Mouse (Mus musculus) forebrain, embryonic 15.5 days (tissue): ENCODE measurements around the gene Alpl. TPM values are rescaled to one million over a fixed set of nuclear protein-coding genes. Genes with fewer than 3 reads are reported as not detected.

Experiments
- ATAC-seq: fragments of 200-750 bp; cut with Nextera tagmentation; replicated peaks from 2 replicates; pipeline ENCODE4 v1.8.0; 2017; ENCODE audit warnings: mild to moderate bottlenecking, moderate TSS enrichment, moderate library complexity
- H3K27ac ChIP-seq: fragments of 300-500 bp; sonication (generic); replicated peaks from 2 replicates; pipeline ENCODE4 v1.5.1; 2015; ENCODE audit warnings: mild to moderate bottlenecking, inconsistent platforms
- H3K27me3 ChIP-seq: fragments of 300-500 bp; sonication (generic); 2 replicates; pipeline ENCODE4 v1.6.1; 2015; ENCODE audit warnings: inconsistent platforms
- H3K36me3 ChIP-seq: fragments of 300-500 bp; sonication (generic); 2 replicates; pipeline ENCODE4 v1.6.1; 2015; ENCODE audit warnings: mild to moderate bottlenecking, inconsistent platforms
- H3K4me1 ChIP-seq: fragments of 300-500 bp; sonication (generic); 2 replicates; pipeline ENCODE4 v1.6.1; 2015; ENCODE audit warnings: inconsistent platforms
- H3K4me2 ChIP-seq: fragments of 300-500 bp; sonication (generic); replicated peaks from 2 replicates; pipeline ENCODE4 v1.6.1; 2015; ENCODE audit warnings: mild to moderate bottlenecking, inconsistent platforms
- H3K4me3 ChIP-seq: fragments of 300-500 bp; sonication (generic); 2 replicates; pipeline ENCODE4 v1.5.1; 2015; ENCODE audit warnings: mild to moderate bottlenecking, inconsistent platforms
- H3K9ac ChIP-seq: fragments of 300-500 bp; sonication (generic); replicated peaks from 2 replicates; pipeline ENCODE4 v1.6.1; 2015; ENCODE audit warnings: mild to moderate bottlenecking, inconsistent platforms
- H3K9me3 ChIP-seq: fragments of 300-500 bp; sonication (generic); 2 replicates; pipeline ENCODE4 v1.6.1; 2016; ENCODE audit warnings: inconsistent platforms
- WGBS: fragments of 180-500 bp; shearing (Covaris S2); methylation state at CpG from one replicate; pipeline ENCODE4 v1.1.7; 2015; ENCODE audit warnings: mixed read lengths; 5-methylcytosine and 5-hydroxymethylcytosine counted together
- polyA plus RNA-seq: library from polyadenylated mRNA; unstranded; fragments of >200 nt; fragmentation: Nextera tagmentation; extraction: Ambion mirVana; gene quantifications from 2 replicates; pipeline ENCODE4 v1.2.1, GENCODE M21; 2015

Alpl gene
- polyA plus RNA-seq, 1 experiment from 2014 or later = 8.1 TPM

GRCm38 (mm10) chr4:137820721-137821120 is 24.5 kb upstream of the Alpl start:
- H3K27me3 ChIP-seq = no peaks in the 10 kb centered on the region

GRCm38 (mm10) chr4:137819487-137819886 is 23.3 kb upstream of the Alpl start:
- WGBS = 27% methylated on average over 2 of the region's 2 CpGs
- Histone ChIP-seq H3K4me2 (no peak overlapping the region), H3K4me3 (no peak overlapping the region), H3K4me1 (no peaks in the 10 kb centered on the region), H3K9me3 (no peaks in the 10 kb centered on the region), H3K27me3 (no peaks in the 10 kb centered on the region), H3K9ac (no peak overlapping the region), H3K36me3 (no peaks in the 10 kb centered on the region), H3K27ac (no peak overlapping the region)
- ATAC-seq = no peak

More at GRCm38 (mm10) chr4:137820721-137821120, 24.5 kb upstream of the Alpl start:
- no peak overlapping the region for H3K27ac ChIP-seq
- no peak for ATAC-seq
- no peak overlapping the region for H3K4me2 ChIP-seq
- H3K36me3 ChIP-seq = no peaks in the 10 kb centered on the region
- WGBS = 63% methylated on average over 3 of the region's 3 CpGs
- no peak overlapping the region for H3K4me3 ChIP-seq
- H3K4me1 ChIP-seq = no peaks in the 10 kb centered on the region
- H3K9me3 ChIP-seq = no peaks in the 10 kb centered on the region
- no peak overlapping the region for H3K9ac ChIP-seq

- H3K9ac ChIP-seq = no peak overlapping the region
- H3K27me3 ChIP-seq = no peaks in the 10 kb centered on the region
- no peak overlapping the region for H3K4me2 ChIP-seq
- H3K4me1 ChIP-seq = peaks cover 4% of the 10 kb centered on the region
- 88% methylated on average over 3 of the region's 3 CpGs for WGBS
- no peaks in the 10 kb centered on the region for H3K36me3 ChIP-seq
- no peaks in the 10 kb centered on the region for H3K9me3 ChIP-seq
- ATAC-seq = no peak
- H3K27ac ChIP-seq = no peak overlapping the region
- no peak overlapping the region for H3K4me3 ChIP-seq
These were observed 22.2 kb upstream of the Alpl start for GRCm38 (mm10) chr4:137818341-137818740.

GRCm38 (mm10) chr4:137816216-137816615 is 20.0 kb upstream of the Alpl start:
- peaks cover 4% of the 10 kb centered on the region for H3K4me1 ChIP-seq

GRCm38 (mm10) chr4:137815473-137815872 is 19.3 kb upstream of the Alpl start:
- WGBS = 80% methylated on average over 3 of the region's 3 CpGs
- no peak overlapping the region for H3K9ac ChIP-seq
- H3K9me3 ChIP-seq = no peaks in the 10 kb centered on the region
- no peaks in the 10 kb centered on the region for H3K36me3 ChIP-seq
- H3K4me1 ChIP-seq = peaks cover 4% of the 10 kb centered on the region
- H3K4me2 ChIP-seq = no peak overlapping the region
- H3K27me3 ChIP-seq = no peaks in the 10 kb centered on the region
- H3K27ac ChIP-seq = no peak overlapping the region
- H3K4me3 ChIP-seq = no peak overlapping the region
- no peak for ATAC-seq

More at GRCm38 (mm10) chr4:137816216-137816615, 20.0 kb upstream of the Alpl start:
- no peaks in the 10 kb centered on the region for H3K27me3 ChIP-seq
- 82% methylated on average over 7 of the region's 7 CpGs for WGBS
- no peaks in the 10 kb centered on the region for H3K36me3 ChIP-seq
- no peak for ATAC-seq
- no peaks in the 10 kb centered on the region for H3K9me3 ChIP-seq
- no peak overlapping the region for H3K4me3 ChIP-seq
- no peak overlapping the region for H3K9ac ChIP-seq
- no peak overlapping the region for H3K4me2 ChIP-seq
- H3K27ac ChIP-seq = no peak overlapping the region

- WGBS = 82% methylated on average over 7 of the region's 7 CpGs
- Histone ChIP-seq H3K27me3 (no peaks in the 10 kb centered on the region), H3K4me2 (no peak overlapping the region), H3K9me3 (no peaks in the 10 kb centered on the region), H3K36me3 (no peaks in the 10 kb centered on the region), H3K4me1 (peaks cover 4% of the 10 kb centered on the region), H3K9ac (no peak overlapping the region), H3K27ac (no peak overlapping the region), H3K4me3 (no peak overlapping the region)
- ATAC-seq = no peak
These were observed 18.0 kb upstream of the Alpl start for GRCm38 (mm10) chr4:137814140-137814539.

- H3K4me1 ChIP-seq = peaks cover 4% of the 10 kb centered on the region
- H3K9me3 ChIP-seq = no peaks in the 10 kb centered on the region
- H3K27me3 ChIP-seq = no peaks in the 10 kb centered on the region
- no peak overlapping the region for H3K9ac ChIP-seq
- 70% methylated on average over 13 of the region's 13 CpGs for WGBS
- H3K4me3 ChIP-seq = no peak overlapping the region
- no peak overlapping the region for H3K27ac ChIP-seq
- ATAC-seq = no peak
- no peak overlapping the region for H3K4me2 ChIP-seq
- no peaks in the 10 kb centered on the region for H3K36me3 ChIP-seq
These were observed 16.9 kb upstream of the Alpl start for GRCm38 (mm10) chr4:137812946-137813708.

- H3K27me3 ChIP-seq = no peaks in the 10 kb centered on the region
- H3K36me3 ChIP-seq = no peaks in the 10 kb centered on the region
- H3K27ac ChIP-seq = no peak overlapping the region
- H3K4me2 ChIP-seq = no peak overlapping the region
- H3K4me1 ChIP-seq = peaks cover 4% of the 10 kb centered on the region
- no peak overlapping the region for H3K4me3 ChIP-seq
- 81% methylated on average over 4 of the region's 4 CpGs for WGBS
- ATAC-seq = no peak
- no peak overlapping the region for H3K9ac ChIP-seq
- H3K9me3 ChIP-seq = no peaks in the 10 kb centered on the region
These were observed 13.8 kb upstream of the Alpl start for GRCm38 (mm10) chr4:137809999-137810398.

GRCm38 (mm10) chr4:137807301-137807851 is 11.2 kb upstream of the Alpl start:
- H3K36me3 ChIP-seq = no peaks in the 10 kb centered on the region
- H3K9ac ChIP-seq = no peak overlapping the region
- H3K4me1 ChIP-seq = no peaks in the 10 kb centered on the region
- no peaks in the 10 kb centered on the region for H3K9me3 ChIP-seq
- H3K4me2 ChIP-seq = no peak overlapping the region
- 87% methylated on average over 7 of the region's 7 CpGs for whole genome bisulfite sequencing
- H3K27me3 ChIP-seq = no peaks in the 10 kb centered on the region
- H3K4me3 ChIP-seq = no peak overlapping the region
- ATAC-seq = no peak
- H3K27ac ChIP-seq = no peak overlapping the region

GRCm38 (mm10) chr4:137801196-137801595 is 5.0 kb upstream of the Alpl start:
- H3K4me3 ChIP-seq = no peak overlapping the region
- H3K36me3 ChIP-seq = no peaks in the 10 kb centered on the region
- WGBS = 21% methylated on average over 12 of the region's 12 CpGs
- H3K27me3 ChIP-seq = no peaks in the 10 kb centered on the region
- no peaks in the 10 kb centered on the region for H3K9me3 ChIP-seq
- H3K9ac ChIP-seq = no peak overlapping the region
- ATAC-seq = no peak
- peaks cover under 1% of the 10 kb centered on the region for H3K4me1 ChIP-seq
- no peak overlapping the region for H3K4me2 ChIP-seq
- no peak overlapping the region for H3K27ac ChIP-seq

- Histone ChIP-seq H3K4me1 (peaks cover 8% of the 10 kb centered on the region), H3K27ac (no peak overlapping the region), H3K9ac (no peak overlapping the region), H3K4me3 (no peak overlapping the region), H3K4me2 (no peak overlapping the region), H3K27me3 (peaks cover 6% of the 10 kb centered on the region; the same call in 1 of the 2 replicates), H3K36me3 (no peaks in the 10 kb centered on the region), H3K9me3 (no peaks in the 10 kb centered on the region)
- no peak for ATAC-seq
- 32% methylated on average over 11 of the region's 11 CpGs for WGBS
These were observed 4.1 kb upstream of the Alpl start for GRCm38 (mm10) chr4:137800324-137800723.

GRCm38 (mm10) chr4:137797038-137797437 is 854 bp upstream of the Alpl start:
- Histone ChIP-seq H3K4me3 (no peak overlapping the region), H3K27ac (no peak overlapping the region), H3K36me3 (no peaks in the 10 kb centered on the region), H3K27me3 (peaks cover 6% of the 10 kb centered on the region; the same call in 1 of the 2 replicates), H3K4me1 (peaks cover 12% of the 10 kb centered on the region), H3K9ac (no peak overlapping the region), H3K9me3 (no peaks in the 10 kb centered on the region), H3K4me2 (no peak overlapping the region)
- ATAC-seq = no peak
- 62% methylated on average over 4 of the region's 4 CpGs for WGBS
